Mouse (Mus musculus): ENCODE measurements around the gene Smim17. TPM values are rescaled to one million over a fixed set of nuclear protein-coding genes. Genes with fewer than 3 reads are reported as not detected.
A peak's percentile ranks its signal among the peaks of the same experiment; 100 is the strongest.
"Not testable (repeated sequence)": the region's sequence is repeated elsewhere in the genome, so short reads cannot be mapped to it uniquely, and the experiment has no call there.

Gene Smim17
- 1 to 10 TPM in 2 of 26 experiments, under 1 TPM in 2, not detected in 22; 0.24 to 3.7 (median 2.1) TPM for total RNA-seq (2018; cell fraction: chromatin; rRNA removed)
- total RNA-seq (2018; cell fraction: cytosol; rRNA removed) = not detected
- 1 to 10 TPM in 2 of 26 experiments, under 1 TPM in 1, not detected in 23; 0.98 to 3.2 (median 1.5) TPM for total RNA-seq (2018; cell fraction: nucleus; rRNA removed)
- not detected in 3 replicates for polyA plus RNA-seq (2018)

DNA sequence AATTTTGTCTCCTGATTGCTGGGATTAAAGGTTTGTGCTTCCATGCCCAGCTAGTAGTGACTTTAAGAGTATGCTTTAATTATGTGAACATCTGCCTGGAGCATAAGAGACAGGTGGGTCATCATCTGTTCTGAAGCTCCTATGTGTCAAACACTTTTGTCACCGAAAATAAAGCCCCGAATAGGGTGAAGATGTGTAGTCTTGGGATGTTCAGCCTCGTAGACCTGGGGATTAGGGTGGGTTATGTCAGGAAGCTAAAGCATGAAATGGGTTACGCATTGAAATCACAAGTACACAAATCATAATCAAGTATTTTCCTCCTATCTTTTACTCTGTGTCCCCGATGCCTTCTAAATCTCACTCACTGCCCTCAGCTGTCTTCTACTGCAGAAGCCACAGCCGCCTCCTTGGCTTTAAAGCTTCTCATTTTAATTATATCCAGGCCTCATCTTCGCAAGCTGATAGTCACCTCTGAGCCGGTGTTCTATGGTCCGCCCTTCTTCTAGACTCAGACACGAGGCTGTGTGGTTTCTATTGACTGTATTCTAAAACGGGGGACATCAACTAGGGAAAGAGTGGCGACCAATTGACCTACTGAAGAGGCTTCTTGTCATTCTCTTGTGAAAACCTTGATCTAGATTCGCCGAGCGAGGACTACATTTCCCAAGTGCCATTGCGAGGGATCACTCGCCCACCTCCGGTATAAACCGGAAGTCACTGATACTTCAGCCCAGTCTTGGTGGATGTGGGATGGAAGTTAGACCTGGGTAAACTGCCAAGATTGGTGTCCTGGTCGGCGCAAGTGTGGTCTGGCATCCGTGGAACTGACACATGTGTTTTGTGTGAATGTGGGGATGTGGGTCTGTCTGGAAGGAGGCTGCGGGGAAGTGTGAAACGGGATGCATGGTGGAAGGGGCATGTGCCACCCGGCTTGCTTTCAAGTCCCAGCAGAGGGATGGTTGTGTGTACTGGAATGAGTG lies at the start of gene Smim17:
Gene Smim17 (plus strand): TSS at position 720 of the 980 bp plus-strand sequence.
- Histone ChIP-seq H3K4me3 (ENCODE audit: inconsistent target) (peak within 1 kb of the TSS; percentile 29), H3K36me3 (ENCODE audit: inconsistent target) (peaks cover 20% of the 10 kb centered on the region), H3K27ac (no peak within 1 kb of the TSS), H3K79me2 (ENCODE audit: inconsistent target) (no peaks in the 10 kb centered on the region)
- 36% methylated on average over 25 of the region's 25 CpGs for WGBS (ENCODE audit: missing documents)

DNA sequence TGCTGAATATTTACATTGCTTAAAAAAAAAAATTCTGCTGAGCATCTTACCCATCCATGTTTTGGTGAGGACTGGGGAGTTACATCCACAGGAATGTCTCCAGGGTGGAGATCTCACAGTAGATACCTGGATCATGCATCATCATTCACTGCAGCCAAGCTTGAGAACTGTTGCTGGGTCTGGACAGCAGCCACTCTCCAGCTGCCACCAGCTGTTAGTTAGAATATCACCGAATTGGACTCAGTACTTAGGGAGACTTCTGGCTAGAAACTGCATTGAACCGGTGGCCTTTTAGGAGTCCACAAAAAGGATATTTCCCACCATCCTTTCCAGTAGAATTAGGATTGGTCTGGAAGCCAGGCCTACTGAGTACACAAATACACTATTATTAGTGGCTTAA lies 40.4 kb upstream of the Smim17 start:
- Histone ChIP-seq H3K4me3 (ENCODE audit: inconsistent target) (no peak overlapping the region), H3K27ac (no peak overlapping the region), H3K79me2 (ENCODE audit: inconsistent target) (no peaks in the 10 kb centered on the region), H3K36me3 (ENCODE audit: inconsistent target) (no peaks in the 10 kb centered on the region)
- WGBS (ENCODE audit: missing documents) = 78% methylated on average over 2 of the region's 2 CpGs

DNA sequence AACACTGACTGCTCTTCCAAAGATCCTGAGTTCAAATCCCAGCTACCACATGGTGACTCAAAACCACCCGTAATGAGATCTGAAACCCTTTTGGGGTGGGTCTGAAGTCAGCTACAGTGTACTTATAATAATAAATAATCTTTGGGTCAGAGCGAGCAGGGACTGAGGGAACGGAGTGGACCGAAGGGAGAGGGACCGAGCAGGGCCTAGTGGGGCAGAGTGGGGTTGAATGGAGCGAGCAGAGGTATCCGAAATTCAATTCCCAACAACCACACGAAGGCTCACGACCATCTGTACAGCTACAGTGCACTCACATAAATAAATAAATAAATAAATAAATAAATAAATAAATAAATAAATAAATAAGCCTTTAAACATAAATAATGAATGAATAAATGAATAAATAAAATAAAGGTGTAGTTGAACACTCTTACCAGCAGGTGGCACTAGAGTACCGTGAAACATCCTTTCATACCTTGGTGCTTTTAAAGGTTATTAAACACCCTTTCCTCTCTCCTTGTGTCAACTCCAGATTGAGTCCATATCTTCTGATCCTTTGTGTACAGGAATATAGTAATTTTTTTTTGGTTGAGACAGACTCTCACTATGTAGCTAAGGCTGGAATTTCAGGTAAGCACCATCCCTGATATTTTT lies 39.5 kb upstream of the Smim17 start:
- H3K36me3 ChIP-seq (ENCODE audit: inconsistent target) = no peaks in the 10 kb centered on the region
- no peaks in the 10 kb centered on the region for H3K79me2 ChIP-seq (ENCODE audit: inconsistent target)
- H3K27ac ChIP-seq = no peak overlapping the region
- 55% methylated on average over 10 of the region's 10 CpGs for WGBS (ENCODE audit: missing documents)
- H3K4me3 ChIP-seq (ENCODE audit: inconsistent target) = no peak overlapping the region

DNA sequence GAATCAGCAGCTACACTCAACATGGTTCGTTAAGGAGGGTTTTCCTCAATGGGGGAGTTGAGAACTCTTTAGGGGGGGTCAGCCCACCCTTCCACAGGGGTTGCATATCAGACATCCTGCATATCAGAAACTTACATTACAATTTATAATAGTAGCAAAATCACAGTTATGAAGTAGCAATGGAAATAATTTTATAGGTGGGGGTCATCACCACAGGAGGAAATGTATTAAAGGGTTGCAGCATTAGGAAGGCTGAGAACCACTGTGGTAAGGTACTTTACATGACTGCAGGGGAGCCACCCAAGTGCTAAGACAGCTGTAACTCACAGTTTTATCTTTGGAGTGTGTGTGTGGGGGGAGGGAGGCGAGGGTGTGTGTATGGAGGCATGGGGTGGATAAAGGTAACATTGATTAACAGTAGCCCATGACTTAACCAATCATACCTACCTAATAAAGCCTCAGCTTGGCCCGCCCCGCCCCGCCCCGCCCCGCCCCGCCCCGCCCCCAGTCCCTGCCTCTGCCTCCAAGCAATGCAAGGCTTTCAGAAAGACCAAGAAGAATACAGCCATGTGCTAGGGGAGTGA lies 37.9 kb upstream of the Smim17 start:
- 32% methylated on average over 9 of the region's 9 CpGs for WGBS (ENCODE audit: missing documents)
- H3K4me3 ChIP-seq (ENCODE audit: inconsistent target) = no peak overlapping the region
- H3K36me3 ChIP-seq (ENCODE audit: inconsistent target) = no peaks in the 10 kb centered on the region
- H3K27ac ChIP-seq = no peak overlapping the region
- H3K79me2 ChIP-seq (ENCODE audit: inconsistent target) = no peaks in the 10 kb centered on the region

DNA sequence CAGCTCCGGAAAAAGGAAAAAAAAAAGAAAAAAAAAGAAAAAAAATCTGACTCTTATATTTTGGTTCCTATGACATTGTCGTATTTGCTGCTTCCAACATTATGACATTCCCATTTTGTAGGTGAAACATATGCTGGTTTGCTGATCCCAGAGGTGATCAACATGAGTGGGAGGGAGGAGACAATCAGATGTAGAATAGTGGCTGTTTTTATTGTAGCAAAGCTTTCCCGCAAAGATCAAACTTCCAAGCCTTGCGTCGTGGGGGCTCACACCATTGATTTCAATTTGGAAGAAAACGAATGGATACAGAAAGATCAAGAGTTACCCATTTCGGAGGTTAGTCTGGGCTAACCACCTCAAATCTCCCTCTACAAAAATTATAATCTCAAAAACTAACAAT lies 36.8 kb upstream of the Smim17 start:
- H3K27ac ChIP-seq = peak overlapping the region; percentile 32
- WGBS (ENCODE audit: missing documents) = 30% methylated on average over 6 of the region's 7 CpGs
- H3K36me3 ChIP-seq (ENCODE audit: inconsistent target) = no peaks in the 10 kb centered on the region
- peak overlapping the region; percentile 45 for H3K4me3 ChIP-seq (ENCODE audit: inconsistent target)
- no peaks in the 10 kb centered on the region for H3K79me2 ChIP-seq (ENCODE audit: inconsistent target)

DNA sequence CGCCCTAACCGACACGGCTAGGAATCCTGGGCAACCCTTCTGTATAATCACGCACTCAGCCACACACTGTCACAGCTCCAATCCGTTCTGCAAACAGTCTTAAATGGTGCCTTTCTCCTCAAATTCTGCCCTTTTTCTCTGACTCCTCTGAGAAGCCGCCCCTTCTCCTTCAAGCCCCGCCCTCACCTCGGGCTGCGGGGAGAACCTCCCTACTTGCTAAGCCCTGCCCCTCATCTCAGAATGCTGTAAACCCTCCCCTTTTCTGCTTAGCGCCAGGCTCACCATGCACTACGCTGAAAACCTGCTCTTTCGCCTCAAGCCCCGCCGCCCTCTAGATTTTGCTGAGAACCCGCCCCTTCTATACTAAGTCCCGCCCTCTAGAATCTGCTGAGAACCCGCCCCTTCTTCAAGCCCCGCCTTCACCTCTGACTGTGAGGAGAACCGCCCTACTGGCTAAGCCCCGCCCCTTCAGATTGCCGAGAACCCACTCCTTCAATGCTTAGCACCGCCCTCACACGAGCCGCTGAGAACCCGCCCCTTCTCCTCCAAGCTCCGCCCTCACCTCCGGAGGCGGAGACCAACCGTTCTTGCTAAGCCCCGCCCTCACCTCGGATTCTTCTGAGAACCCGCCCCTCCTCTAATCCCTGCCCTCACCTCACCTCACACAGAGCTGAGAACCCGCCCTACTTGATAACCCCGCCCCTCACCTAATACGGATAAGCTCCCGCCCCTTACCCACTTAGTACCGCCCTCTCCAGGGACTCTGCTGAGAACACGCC lies 36.1 kb upstream of the Smim17 start:
- 3% methylated on average over 37 of the region's 38 CpGs for WGBS (ENCODE audit: missing documents)
- no peaks in the 10 kb centered on the region for H3K79me2 ChIP-seq (ENCODE audit: inconsistent target)
- peak overlapping the region; percentile 62 for H3K27ac ChIP-seq
- no peaks in the 10 kb centered on the region for H3K36me3 ChIP-seq (ENCODE audit: inconsistent target)
- peak overlapping the region; percentile 86 for H3K4me3 ChIP-seq (ENCODE audit: inconsistent target)

DNA sequence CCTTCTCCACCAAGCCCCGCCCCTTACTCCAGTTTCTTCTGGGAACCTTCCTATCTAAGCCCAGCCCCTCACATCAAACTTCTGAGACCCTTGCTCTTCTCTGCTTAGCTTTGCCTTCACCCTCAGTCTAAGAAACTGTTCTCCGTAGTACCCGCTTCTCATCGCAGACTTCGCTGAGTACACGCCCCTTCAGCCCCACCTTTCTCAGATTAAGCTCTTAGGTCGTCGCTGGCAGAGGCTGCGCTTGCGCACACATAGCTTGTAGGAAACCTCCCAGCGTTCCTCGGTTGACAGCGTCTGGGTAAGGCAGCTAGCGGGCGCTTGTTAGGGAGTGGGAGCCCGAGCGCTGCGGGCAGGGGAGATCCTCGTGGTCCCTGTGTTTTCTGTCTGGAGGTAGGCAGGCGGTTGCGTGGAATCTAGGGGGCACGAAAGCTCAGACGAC lies 35.4 kb upstream of the Smim17 start, which contains the start of gene Zfp78:
Gene Zfp78 (plus strand): TSS at position 234 of the 442 bp plus-strand sequence.
- Histone ChIP-seq H3K27ac (peak within 1 kb of the TSS; percentile 62), H3K36me3 (ENCODE audit: inconsistent target) (no peaks in the 10 kb centered on the region), H3K4me3 (ENCODE audit: inconsistent target) (peak within 1 kb of the TSS; percentile 86), H3K79me2 (ENCODE audit: inconsistent target) (no peaks in the 10 kb centered on the region)
- 1% methylated on average over 23 of the region's 23 CpGs for WGBS (ENCODE audit: missing documents)

DNA sequence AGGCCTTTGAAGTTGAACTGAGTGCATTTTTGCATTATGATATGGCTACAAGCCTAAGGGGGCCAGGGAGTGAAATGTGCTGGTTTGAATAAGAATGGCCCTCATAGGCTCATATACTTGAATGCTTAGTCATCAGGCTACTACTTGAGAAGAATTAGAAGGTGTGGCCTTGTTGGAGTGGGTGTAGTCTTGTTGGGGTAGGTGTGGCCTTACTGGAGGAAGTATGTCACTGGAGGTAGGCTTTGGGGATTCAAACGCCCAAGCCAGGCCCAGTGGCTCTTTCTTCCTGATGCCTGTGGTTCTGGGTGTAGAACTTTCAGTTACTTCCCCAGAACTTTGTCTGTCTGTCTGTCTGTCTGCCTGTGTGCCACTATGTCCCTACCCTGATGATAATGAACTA lies 33.8 kb upstream of the Smim17 start:
- no peaks in the 10 kb centered on the region for H3K36me3 ChIP-seq (ENCODE audit: inconsistent target)
- no peak overlapping the region for H3K4me3 ChIP-seq (ENCODE audit: inconsistent target)
- H3K79me2 ChIP-seq (ENCODE audit: inconsistent target) = no peaks in the 10 kb centered on the region
- 50% methylated on average over 1 of the region's 1 CpGs for WGBS (ENCODE audit: missing documents)
- H3K27ac ChIP-seq = no peak overlapping the region

DNA sequence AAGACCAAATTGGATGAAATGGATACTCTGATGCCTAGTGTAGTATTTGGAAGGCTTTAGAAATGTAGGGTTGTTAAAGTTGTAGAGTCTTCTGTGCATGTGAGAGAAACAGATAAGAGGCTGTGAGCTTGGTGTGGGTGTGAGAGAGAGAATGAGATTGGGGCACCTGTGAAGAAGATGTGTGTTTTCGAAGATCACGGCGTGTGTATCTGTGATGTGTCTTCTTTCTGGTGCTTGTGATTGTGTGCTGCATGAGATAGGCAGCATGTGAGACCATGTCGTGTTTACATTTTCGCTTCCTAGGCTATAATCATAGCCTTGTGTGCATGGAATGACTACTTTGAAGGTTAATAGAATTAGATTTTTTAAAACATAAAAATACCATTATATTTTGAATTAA lies 31.3 kb upstream of the Smim17 start:
- Histone ChIP-seq H3K27ac (no peak overlapping the region), H3K4me3 (ENCODE audit: inconsistent target) (no peak overlapping the region), H3K36me3 (ENCODE audit: inconsistent target) (no peaks in the 10 kb centered on the region), H3K79me2 (ENCODE audit: inconsistent target) (no peaks in the 10 kb centered on the region)
- WGBS (ENCODE audit: missing documents) = 92% methylated on average over 5 of the region's 5 CpGs

DNA sequence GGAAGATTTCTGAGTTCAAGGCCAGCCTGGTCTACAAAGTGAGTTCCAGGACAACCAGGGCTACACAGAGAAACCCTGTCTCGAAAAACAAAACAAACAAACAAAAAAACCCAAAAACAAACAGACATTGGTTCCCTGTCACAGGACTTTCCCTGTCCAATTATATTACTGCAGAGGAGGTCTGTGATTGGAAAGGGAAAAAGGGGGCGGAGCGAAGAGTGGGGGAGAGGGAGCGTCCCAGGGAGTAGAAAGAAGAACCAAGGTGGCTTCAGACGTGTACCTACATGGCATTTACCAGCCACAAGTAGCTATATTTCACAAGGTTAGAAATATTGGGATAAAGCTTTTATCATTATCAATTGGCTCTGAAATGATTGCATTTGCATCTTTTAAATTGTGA lies 30.4 kb upstream of the Smim17 start:
- H3K79me2 ChIP-seq (ENCODE audit: inconsistent target); H3K27ac ChIP-seq; H3K4me3 ChIP-seq (ENCODE audit: inconsistent target); H3K36me3 ChIP-seq (ENCODE audit: inconsistent target): not testable (repeated sequence)
- WGBS (ENCODE audit: missing documents) = 86% methylated on average over 5 of the region's 5 CpGs

DNA sequence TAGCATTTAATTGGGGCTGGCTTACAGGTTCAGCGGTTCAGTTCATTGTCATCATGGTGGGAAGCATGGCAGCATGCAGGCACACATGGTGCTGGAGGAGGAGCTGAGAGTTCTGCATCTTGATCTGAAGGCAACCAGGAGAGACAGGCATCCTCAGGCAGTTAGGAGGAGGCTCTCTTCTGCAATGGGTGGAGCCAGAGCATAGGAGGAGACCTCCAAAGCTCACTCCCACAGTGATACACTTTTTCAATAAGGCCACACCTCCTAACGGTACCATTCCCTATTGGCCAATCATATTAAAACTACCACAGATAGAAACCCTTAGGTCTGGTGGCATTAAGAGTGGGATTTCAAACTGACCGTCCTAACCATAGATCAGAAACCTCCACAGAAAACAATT lies 29.1 kb upstream of the Smim17 start:
- H3K27ac ChIP-seq = no peak overlapping the region
- H3K79me2 ChIP-seq (ENCODE audit: inconsistent target) = no peaks in the 10 kb centered on the region
- 98% methylated on average over 3 of the region's 3 CpGs for WGBS (ENCODE audit: missing documents)
- H3K4me3 ChIP-seq (ENCODE audit: inconsistent target) = no peak overlapping the region
- H3K36me3 ChIP-seq (ENCODE audit: inconsistent target) = no peaks in the 10 kb centered on the region

DNA sequence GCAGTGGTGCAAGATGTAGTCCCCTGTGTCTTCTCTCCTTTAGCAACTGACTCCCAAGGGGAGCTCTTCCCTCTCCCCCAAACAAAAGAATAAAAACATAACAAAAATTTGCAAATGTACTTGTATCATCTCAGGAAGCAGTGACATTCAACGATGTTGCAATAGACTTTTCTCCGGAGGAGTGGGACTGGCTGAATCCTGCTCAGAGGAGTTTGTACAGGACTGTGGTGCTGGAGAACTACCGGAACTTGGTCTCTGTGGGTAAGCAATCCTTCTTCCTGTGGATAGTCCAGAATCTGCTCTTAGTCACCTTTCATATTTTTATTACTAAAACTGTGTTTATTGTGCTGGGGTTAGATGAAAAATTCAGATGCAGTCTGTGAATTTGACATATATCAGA lies 25.5 kb upstream of the Smim17 start:
- no peaks in the 10 kb centered on the region for H3K36me3 ChIP-seq (ENCODE audit: inconsistent target)
- no peaks in the 10 kb centered on the region for H3K79me2 ChIP-seq (ENCODE audit: inconsistent target)
- H3K27ac ChIP-seq = no peak overlapping the region
- 70% methylated on average over 3 of the region's 3 CpGs for WGBS (ENCODE audit: missing documents)
- H3K4me3 ChIP-seq (ENCODE audit: inconsistent target) = no peak overlapping the region

DNA sequence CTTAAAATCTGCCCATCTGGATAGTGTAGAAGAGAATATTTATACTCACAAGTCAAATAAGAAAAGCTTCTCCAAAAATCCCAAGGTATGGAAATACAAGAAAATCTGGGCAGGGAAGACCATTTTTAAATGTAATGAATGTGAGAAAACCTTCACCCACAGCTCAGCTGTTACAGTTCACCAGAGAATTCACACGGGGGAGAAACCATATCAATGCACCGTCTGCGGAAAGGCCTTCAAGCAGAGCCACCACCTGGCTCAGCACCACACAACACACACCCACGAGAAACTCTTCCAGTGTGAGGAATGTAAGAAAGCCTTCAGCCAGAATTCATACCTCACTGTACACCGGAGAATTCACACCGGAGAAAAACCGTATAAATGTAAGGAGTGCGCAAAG lies 20.1 kb upstream of the Smim17 start:
- WGBS (ENCODE audit: missing documents) = 93% methylated on average over 8 of the region's 8 CpGs
- Histone ChIP-seq H3K79me2 (ENCODE audit: inconsistent target) (no peaks in the 10 kb centered on the region), H3K36me3 (ENCODE audit: inconsistent target) (peaks cover 8% of the 10 kb centered on the region; the same call in 1 of the 2 replicates), H3K27ac (no peak overlapping the region), H3K4me3 (ENCODE audit: inconsistent target) (no peak overlapping the region)

DNA sequence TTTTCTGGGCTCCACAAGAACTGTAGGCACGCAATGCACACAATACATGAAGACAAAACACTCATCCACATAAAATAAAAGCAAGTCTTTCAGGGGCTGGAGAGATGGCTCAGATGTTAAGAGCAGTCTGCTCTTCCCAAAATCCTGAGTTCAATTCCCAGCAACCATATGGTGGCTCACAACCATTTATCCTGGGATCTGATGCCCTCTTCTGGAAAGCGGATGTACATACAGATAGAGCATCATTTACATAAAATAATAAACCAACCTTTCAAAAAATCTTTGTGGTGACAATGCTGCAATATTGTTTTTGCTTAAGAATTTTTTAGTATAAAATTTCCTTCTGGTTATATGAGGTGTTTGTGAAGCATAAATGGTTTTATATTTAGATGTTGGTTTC lies 17.1 kb upstream of the Smim17 start:
- no peak overlapping the region for H3K4me3 ChIP-seq (ENCODE audit: inconsistent target)
- 81% methylated on average over 2 of the region's 2 CpGs for WGBS (ENCODE audit: missing documents)
- H3K27ac ChIP-seq = no peak overlapping the region
- no peaks in the 10 kb centered on the region for H3K79me2 ChIP-seq (ENCODE audit: inconsistent target)
- H3K36me3 ChIP-seq (ENCODE audit: inconsistent target) = peaks cover 8% of the 10 kb centered on the region; the same call in 1 of the 2 replicates
